Mouse (Mus musculus) naive thymus-derived CD4-positive, alpha-beta T cell, adult 5 months (primary cell): ENCODE measurements around the gene Oxgr1. TPM values are rescaled to one million over a fixed set of nuclear protein-coding genes. Genes with fewer than 3 reads are reported as not detected.

Source experiments
- polyA plus RNA-seq: library from polyadenylated mRNA; unstranded; fragments of 100-300 nt; shearing (Covaris generic); gene quantifications from one replicate; pipeline ENCODE4 v1.2.1, GENCODE M21; 2017

Gene Oxgr1
- polyA plus RNA-seq, result not detected

GRCm38 (mm10) chr14:120042187-120042820 is at the start of gene Oxgr1:
Oxgr1 (minus strand) TSS chr14:120042435.

Other genes with a start within 250 kb of the Oxgr1 start
- gene Mbnl2, start 233.2 kb upstream of the Oxgr1 start, polyA plus RNA-seq, result 70.1 TPM